In the genomic region with DNA sequence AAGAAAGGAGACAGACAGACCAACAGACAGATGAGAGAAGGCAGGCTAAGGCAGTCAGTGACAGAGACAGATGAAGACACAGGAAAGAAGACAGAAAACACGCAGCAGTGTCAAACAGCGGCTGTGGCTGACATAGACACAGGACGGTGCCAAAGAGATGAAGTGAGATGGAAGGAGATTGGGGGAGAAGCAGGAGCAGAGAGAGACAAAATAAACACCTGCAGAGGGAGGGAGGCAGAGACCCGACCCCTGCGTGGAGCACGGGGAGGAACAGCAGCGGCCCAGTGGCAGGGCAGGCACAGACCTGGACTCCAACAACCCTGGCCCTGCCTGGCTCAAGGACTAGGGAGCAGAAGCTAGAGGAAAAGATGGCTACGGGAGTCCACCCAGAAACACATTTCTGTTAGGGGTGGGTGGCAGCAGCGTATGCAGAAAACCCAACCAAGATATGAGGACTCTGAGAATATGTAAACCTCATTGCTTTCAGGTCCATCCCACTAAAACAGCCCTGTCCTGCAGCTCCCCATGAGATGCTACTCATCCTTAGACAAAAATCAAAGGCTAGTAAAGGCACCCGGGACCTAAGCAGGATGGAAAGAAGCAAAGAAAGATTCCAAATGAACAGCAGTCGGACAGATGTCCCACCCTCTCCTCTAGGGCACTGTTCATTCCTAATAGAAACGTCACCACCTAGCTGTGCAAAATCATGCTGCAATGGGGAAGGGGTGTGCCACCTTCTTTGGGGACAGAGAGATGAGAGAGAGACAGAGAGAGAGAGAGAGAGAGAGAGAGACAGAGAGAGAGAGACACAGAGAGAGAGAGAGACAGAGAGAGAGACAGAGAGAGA, we compare ENCODE assay signal across 10 mouse cellular contexts.
DNase-seq lines count a peak whose midpoint lies in the region; ATAC-seq and TF ChIP-seq lines count a peak whose summit lies in the region.
"Had no signal": no experiment of that assay in that cellular context is flagged by ENCODE, and none has a peak within 500 bp of the region (broad histone marks: within the 10 kb centered on the region; RNA-seq: fewer than 3 reads in every experiment).

No protein-coding gene starts in this region.

- no peaks in the 10 kb centered on the region for H3K27me3 ChIP-seq in heart, postnatal 0 days (ENCODE audit: control insufficient read depth, insufficient read depth, low read length)
- no peaks in the 10 kb centered on the region for H3K27me3 ChIP-seq in spleen, adult 2 months (ENCODE audit: control insufficient read depth, insufficient read depth, low read length)
- no peaks in the 10 kb centered on the region for H3K27me3 ChIP-seq in hindbrain, postnatal 0 days (ENCODE audit: insufficient read depth, low read length)
- no peaks in the 10 kb centered on the region for H3K27me3 ChIP-seq in stomach, postnatal 0 days (ENCODE audit: control insufficient read depth, insufficient read depth, low read length)

- H3K4me1 ChIP-seq in heart, postnatal 0 days (ENCODE audit: control insufficient read depth, insufficient read depth), result peaks cover 87% of the 10 kb centered on the region
- peaks cover 3% of the 10 kb centered on the region; the same call in 1 of the 2 replicates for H3K4me1 ChIP-seq in spleen, adult 2 months (ENCODE audit: control insufficient read depth, insufficient read depth, insufficient read length)
- peaks cover 58% of the 10 kb centered on the region for H3K4me1 ChIP-seq in hindbrain, postnatal 0 days (ENCODE audit: insufficient read depth, low read length)
- H3K4me1 ChIP-seq in stomach, postnatal 0 days (replicated peaks; ENCODE audit: control insufficient read depth, insufficient read depth), result peaks cover 16% of the 10 kb centered on the region; the same call in 1 of the 2 replicates

- H3K4me3 ChIP-seq in heart, postnatal 0 days (ENCODE audit: low read depth, low read length), result no peak overlapping the region
- H3K4me3 ChIP-seq in spleen, adult 2 months (ENCODE audit: extremely low read depth, insufficient read depth, insufficient read length), result no peak overlapping the region
- H3K4me3 ChIP-seq in hindbrain, postnatal 0 days (ENCODE audit: low read length), result no peak overlapping the region
- no peak overlapping the region for H3K4me3 ChIP-seq in stomach, postnatal 0 days (ENCODE audit: low read depth, low read length)

- peak overlapping the region; percentile 95 for H3K27ac ChIP-seq in heart, postnatal 0 days (ENCODE audit: low read depth)
- H3K27ac ChIP-seq in spleen, adult 2 months (ENCODE audit: insufficient read depth, low read length), result 0 out of 2 replicates have a peak overlapping the region, but pooled peaks have one; percentile 19
- peak overlapping the region; percentile 79 for H3K27ac ChIP-seq in hindbrain, postnatal 0 days
- H3K27ac ChIP-seq in stomach, postnatal 0 days (replicated peaks), result peak overlapping the region; percentile 92

- no peak for ATAC-seq in heart, postnatal 0 days (ENCODE audit: insufficient read depth, low read depth)
- ATAC-seq in hindbrain, postnatal 0 days, result no peak
- no peak for ATAC-seq in stomach, postnatal 0 days (ENCODE audit: low FRiP score, low TSS enrichment)

- peak; percentile 40; the same call in 1 of the 2 replicates for TF ChIP-seq CTCF in heart, postnatal 0 days (IDR thresholded peaks at IDR 0.05; ENCODE audit: low read depth)
- no peak for TF ChIP-seq CTCF in spleen, adult 2 months (IDR thresholded peaks at IDR 0.05; ENCODE audit: extremely low read depth, insufficient read depth, insufficient read length, insufficient replicate concordance)
- peak; percentile 39 for TF ChIP-seq CTCF in hindbrain, postnatal 0 days (IDR thresholded peaks at IDR 0.05; ENCODE audit: low read depth)
- TF ChIP-seq CTCF in stomach, postnatal 0 days (IDR thresholded peaks at IDR 0.05; ENCODE audit: low read depth), result peak; percentile 33

- no peaks in the 10 kb centered on the region for H3K9me3 ChIP-seq in heart, postnatal 0 days (replicated peaks; ENCODE audit: control insufficient read depth, low read length)
- H3K9me3 ChIP-seq in hindbrain, postnatal 0 days (ENCODE audit: low read length), result no peaks in the 10 kb centered on the region
- no peaks in the 10 kb centered on the region for H3K9me3 ChIP-seq in stomach, postnatal 0 days (ENCODE audit: control insufficient read depth, low read length)

- H3K9ac ChIP-seq in heart, postnatal 0 days (replicated peaks; ENCODE audit: low read depth, low read length), result peak overlapping the region; percentile 40
- H3K9ac ChIP-seq in hindbrain, postnatal 0 days (replicated peaks; ENCODE audit: low read length), result no peak overlapping the region; the same call in 1 of the 2 replicates
- H3K9ac ChIP-seq in stomach, postnatal 0 days (ENCODE audit: low read length), result peak overlapping the region; percentile 41; the same call in 1 of the 2 replicates

- WGBS in heart, postnatal 0 days, result 61% methylated on average over 12 of the region's 12 CpGs
- WGBS in spleen, adult 2 months, result 85% methylated on average over 12 of the region's 12 CpGs
- 31% methylated on average over 12 of the region's 12 CpGs for WGBS in hindbrain, postnatal 0 days
- WGBS in stomach, postnatal 0 days, result 48% methylated on average over 12 of the region's 12 CpGs

- no peak for TF ChIP-seq EP300 in heart, postnatal 0 days (IDR thresholded peaks at IDR 0.05; ENCODE audit: low read depth)
- TF ChIP-seq EP300 in stomach, postnatal 0 days (optimal IDR thresholded peaks at IDR 0.05), result no peak

- no peak overlapping the region for H3K4me2 ChIP-seq in heart, postnatal 0 days (ENCODE audit: low read depth, low read length)
- no peak overlapping the region for H3K4me2 ChIP-seq in hindbrain, postnatal 0 days (ENCODE audit: low read depth, low read length)
- H3K4me2 ChIP-seq in stomach, postnatal 0 days (replicated peaks; ENCODE audit: low read depth), result no peak overlapping the region

- DNase-seq in heart, postnatal 0 days (ENCODE audit: low spot score), result no peak
- DNase-seq in heart, adult 9 months (ENCODE audit: low spot score in 2 of 2), result no peak
- DNase-seq in spleen, adult 2 months (ENCODE audit: low read depth in 1 of 2, low spot score in 2 of 2), result no peak
- no peak for DNase-seq in spleen, postnatal 4 days (ENCODE audit: low spot score in 2 of 2)
- DNase-seq in hindbrain, postnatal 0 days (ENCODE audit: low spot score), result no peak
- DNase-seq in stomach, postnatal 0 days (ENCODE audit: low spot score), result no peak
- DNase-seq in gastrocnemius, adult 8-10 months (ENCODE audit: low spot score in 2 of 2), result no peak
- DNase-seq in ovary, postnatal 14 days (ENCODE audit: low spot score), result no peak
- DNase-seq: liver; right cerebral cortex, postnatal 4 days had no signal

- TF ChIP-seq POLR2A in spleen, adult 2 months (IDR thresholded peaks at IDR 0.05; ENCODE audit: low read depth, low read length), result no peak

- H3K36me3 ChIP-seq in heart, postnatal 0 days (replicated peaks; ENCODE audit: control insufficient read depth, insufficient read depth, low read length), result no peaks in the 10 kb centered on the region
- no peaks in the 10 kb centered on the region for H3K36me3 ChIP-seq in spleen, adult 2 months (ENCODE audit: control insufficient read depth, insufficient read depth, low read length)
- no peaks in the 10 kb centered on the region for H3K36me3 ChIP-seq in hindbrain, postnatal 0 days (ENCODE audit: insufficient read depth, low read length)
- no peaks in the 10 kb centered on the region for H3K36me3 ChIP-seq in stomach, postnatal 0 days (ENCODE audit: control insufficient read depth, insufficient read depth, low read length)

Comparison
In these comparisons a context has a peak if more than half of its experiments do, and no peak if none do; other contexts are left out.
1. H3K27ac ChIP-seq: peak in every context shown above with its lines; median percentile 95 in heart, postnatal 0 days; 92 in stomach, postnatal 0 days; 79 in hindbrain, postnatal 0 days; 19 in spleen, adult 2 months.